Mouse (Mus musculus) liver, embryonic 16.5 days (tissue): Measurements from ENCODE around the gene Inca1. TPM values are rescaled to one million over a fixed set of nuclear protein-coding genes. Genes with fewer than 3 reads are reported as not detected.
A peak's percentile ranks its signal among the peaks of the same experiment; 100 is the strongest.

Experiments used
- ATAC-seq: fragments of 200-750 bp; cut with Nextera tagmentation; 2 replicates; pipeline ENCODE4 v1.8.0; 2017; ENCODE audit warnings: low read depth, mild to moderate bottlenecking, moderate number of reproducible peaks, moderate library complexity
- H3K27ac ChIP-seq: fragments of 300-500 bp; sonication (generic); 2 replicates; pipeline ENCODE4 v1.5.1; 2014; ENCODE audit warnings: mild to moderate bottlenecking, low read length
- H3K27me3 ChIP-seq: fragments of 300-500 bp; sonication (generic); 2 replicates; pipeline ENCODE4 v1.6.1; 2014; ENCODE audit warnings: low read depth, low read length, mixed read lengths; ENCODE audit not compliant: control insufficient read depth, insufficient read depth
- H3K36me3 ChIP-seq: fragments of 300-500 bp; sonication (generic); 2 replicates; pipeline ENCODE4 v1.6.1; 2014; ENCODE audit warnings: mild to moderate bottlenecking; ENCODE audit not compliant: control insufficient read depth, insufficient read depth
- H3K4me1 ChIP-seq: fragments of 300-500 bp; sonication (generic); 2 replicates; pipeline ENCODE4 v1.6.1; 2014; ENCODE audit warnings: low read depth, low read length, mixed read lengths; ENCODE audit not compliant: control insufficient read depth
- H3K4me2 ChIP-seq: fragments of 300-500 bp; sonication (generic); 2 replicates; pipeline ENCODE4 v1.6.1; 2014; ENCODE audit warnings: low read depth, low read length, mixed read lengths
- H3K4me3 ChIP-seq: fragments of 300-500 bp; sonication (generic); 2 replicates; pipeline ENCODE4 v1.5.1; 2014; ENCODE audit warnings: low read depth, mild to moderate bottlenecking, low read length
- H3K9ac ChIP-seq: fragments of 300-500 bp; sonication (generic); 2 replicates; pipeline ENCODE4 v1.6.1; 2014; ENCODE audit warnings: low read depth, low read length
- H3K9me3 ChIP-seq: fragments of 300-500 bp; sonication (generic); replicated peaks from 2 replicates; pipeline ENCODE4 v1.6.1; 2016; ENCODE audit warnings: low read length; ENCODE audit not compliant: control insufficient read depth
- WGBS: fragments of 180-500 bp; shearing (Covaris S2); extraction: QIAGEN DNeasy Blood & Tissue Kit; methylation state at CpG from one replicate; pipeline ENCODE4 v1.1.7; 2014; ENCODE audit not compliant: insufficient replicate concordance; 5-methylcytosine and 5-hydroxymethylcytosine counted together
- polyA plus RNA-seq: library from polyadenylated mRNA; unstranded; fragments of >200 nt; fragmentation: Nextera tagmentation; extraction: Ambion mirVana; gene quantifications from 2 replicates; pipeline ENCODE4 v1.2.1, GENCODE M21; 2015

Inca1 gene
- polyA plus RNA-seq, 1 experiment from 2014 or later: 1.1 TPM

DNA sequence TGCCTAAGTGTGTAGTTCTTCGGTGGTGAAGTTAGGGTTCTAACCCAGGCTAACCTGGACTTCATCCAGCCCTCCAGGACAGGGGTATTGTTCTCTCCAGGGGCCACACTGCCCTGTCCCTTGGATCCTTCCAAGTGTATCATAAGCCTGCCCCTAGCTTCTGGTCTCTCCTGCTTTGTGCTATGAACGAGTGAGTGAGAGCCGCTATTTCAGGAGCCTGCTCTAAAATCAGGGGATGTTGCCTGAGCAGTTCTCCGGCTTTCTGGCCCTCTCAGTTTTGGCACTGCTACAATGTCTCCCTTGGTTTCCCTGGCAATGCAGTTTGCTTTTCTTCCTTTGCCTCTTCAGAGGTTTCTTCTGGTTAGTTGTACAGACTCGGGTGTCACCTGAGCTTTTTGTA, 31.2 kb upstream of the Inca1 start:
- Histone ChIP-seq H3K36me3 (0 out of 2 replicates have a peak, but pooled peaks cover 3% of the 10 kb centered on the region), H3K9ac (no peak overlapping the region), H3K4me1 (peaks cover 2% of the 10 kb centered on the region), H3K27me3 (no peaks in the 10 kb centered on the region), H3K4me3 (no peak overlapping the region), H3K27ac (no peak overlapping the region), H3K9me3 (no peaks in the 10 kb centered on the region), H3K4me2 (no peak overlapping the region)
- ATAC-seq: no peak
- 51% methylated on average over 5 of the region's 5 CpGs for WGBS

DNA sequence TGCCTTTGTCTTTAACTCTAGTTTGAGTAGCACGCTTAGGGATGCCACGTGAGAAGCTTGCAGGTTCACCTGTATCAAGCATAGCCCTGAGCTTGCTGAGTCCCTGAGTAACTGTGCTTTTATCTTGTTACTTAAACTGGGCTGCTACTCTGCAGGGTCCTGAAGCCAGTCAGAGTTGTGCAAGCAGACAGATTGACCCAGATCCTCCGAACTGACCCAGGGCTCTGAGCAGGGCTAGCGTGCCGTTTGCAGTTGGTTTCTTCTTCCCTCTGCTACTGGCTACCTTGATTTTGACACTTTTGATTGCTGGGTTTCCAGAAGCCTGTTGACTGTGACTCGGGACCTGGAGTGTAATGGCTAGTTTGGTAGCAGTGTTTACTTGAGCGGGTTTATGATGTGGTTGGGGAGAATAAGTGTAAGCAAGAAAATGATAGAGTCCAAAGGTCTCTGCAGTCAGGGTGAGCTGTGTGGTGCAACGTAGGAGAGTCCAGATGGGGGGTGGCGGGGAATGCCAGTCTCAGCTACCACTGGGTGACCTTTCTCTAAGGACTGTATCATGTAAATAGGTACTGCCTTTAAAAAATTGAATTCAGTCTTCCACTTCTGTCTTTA, 30.6 kb upstream of the Inca1 start:
- Histone ChIP-seq H3K9me3 (no peaks in the 10 kb centered on the region), H3K9ac (no peak overlapping the region), H3K27me3 (no peaks in the 10 kb centered on the region), H3K4me3 (no peak overlapping the region), H3K27ac (peak overlapping the region; percentile 2; the same call in 1 of the 2 replicates), H3K4me2 (no peak overlapping the region), H3K36me3 (0 out of 2 replicates have a peak, but pooled peaks cover 3% of the 10 kb centered on the region), H3K4me1 (peaks cover 2% of the 10 kb centered on the region)
- WGBS: 53% methylated on average over 9 of the region's 9 CpGs
- ATAC-seq: peak; percentile 71

DNA sequence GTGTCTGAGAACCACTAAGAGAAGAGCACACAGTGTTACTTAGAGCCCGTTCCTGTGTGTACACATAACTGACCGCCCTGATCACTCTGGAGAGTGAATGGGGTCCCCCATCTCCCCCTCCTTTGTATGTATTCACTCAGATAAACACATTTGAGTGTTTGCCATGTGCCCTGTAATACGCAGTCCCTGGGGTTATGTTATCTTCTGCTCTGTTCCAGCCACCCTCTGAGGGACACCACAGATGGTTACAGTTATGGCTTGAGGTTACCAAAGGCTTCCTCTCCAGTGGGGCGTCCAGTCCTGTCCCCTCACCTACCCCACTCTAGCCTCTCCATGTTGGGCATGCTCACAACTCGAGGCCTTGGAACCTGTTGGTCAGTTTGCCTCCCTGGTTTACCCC, 27.4 kb upstream of the Inca1 start:
- Histone ChIP-seq H3K4me2 (no peak overlapping the region), H3K9me3 (no peaks in the 10 kb centered on the region), H3K4me3 (no peak overlapping the region), H3K27ac (no peak overlapping the region), H3K4me1 (no peaks in the 10 kb centered on the region), H3K27me3 (no peaks in the 10 kb centered on the region), H3K36me3 (peaks cover 3% of the 10 kb centered on the region), H3K9ac (no peak overlapping the region)
- ATAC-seq: no peak
- 36% methylated on average over 5 of the region's 5 CpGs for WGBS

GRCm38 (mm10) chr11:70726585-70726984, 26.6 kb upstream of the Inca1 start:
- no peak for ATAC-seq
- H3K4me3 ChIP-seq: no peak overlapping the region
- no peak overlapping the region for H3K9ac ChIP-seq
- H3K36me3 ChIP-seq: peaks cover 3% of the 10 kb centered on the region
- H3K9me3 ChIP-seq: no peaks in the 10 kb centered on the region
- 64% methylated on average over 2 of the region's 2 CpGs for WGBS
- H3K27me3 ChIP-seq: no peaks in the 10 kb centered on the region
- no peak overlapping the region for H3K27ac ChIP-seq
- no peaks in the 10 kb centered on the region for H3K4me1 ChIP-seq
- H3K4me2 ChIP-seq: no peak overlapping the region

GRCm38 (mm10) chr11:70724706-70725105, 24.8 kb upstream of the Inca1 start:
- Histone ChIP-seq H3K27ac (no peak overlapping the region), H3K27me3 (no peaks in the 10 kb centered on the region), H3K9me3 (no peaks in the 10 kb centered on the region), H3K4me1 (no peaks in the 10 kb centered on the region), H3K4me3 (no peak overlapping the region), H3K9ac (no peak overlapping the region), H3K4me2 (no peak overlapping the region), H3K36me3 (peaks cover 3% of the 10 kb centered on the region)
- ATAC-seq: no peak
- WGBS: 69% methylated on average over 9 of the region's 9 CpGs

DNA sequence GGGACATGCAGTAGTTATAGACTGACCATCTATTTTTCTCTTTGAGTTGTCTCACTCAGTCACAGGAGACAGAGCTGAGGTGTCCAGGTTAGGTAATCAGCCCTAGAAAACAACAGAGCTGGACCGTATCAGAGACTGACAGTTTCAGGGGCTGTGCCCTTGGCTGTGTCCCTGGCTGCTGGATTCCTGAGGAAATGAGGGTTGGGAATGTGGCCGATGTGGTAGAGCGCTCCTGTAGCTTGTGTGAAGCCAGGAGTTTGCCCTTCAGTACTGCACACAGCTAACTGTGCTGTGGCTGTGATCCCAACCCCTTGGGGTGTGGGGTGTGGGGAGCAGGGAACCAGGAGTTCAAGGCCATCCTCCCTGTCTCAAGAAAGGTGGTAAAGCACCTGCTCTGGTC, 21.1 kb upstream of the Inca1 start:
- H3K4me3 ChIP-seq: no peak overlapping the region
- H3K4me2 ChIP-seq: no peak overlapping the region
- no peaks in the 10 kb centered on the region for H3K9me3 ChIP-seq
- H3K27me3 ChIP-seq: no peaks in the 10 kb centered on the region; the same call in 1 of the 2 replicates
- 81% methylated on average over 3 of the region's 3 CpGs for WGBS
- no peak for ATAC-seq
- no peaks in the 10 kb centered on the region; the same call in none of the 2 replicates for H3K36me3 ChIP-seq
- H3K4me1 ChIP-seq: no peaks in the 10 kb centered on the region
- H3K9ac ChIP-seq: no peak overlapping the region
- no peak overlapping the region for H3K27ac ChIP-seq

- H3K27me3 ChIP-seq: no peaks in the 10 kb centered on the region; the same call in 1 of the 2 replicates
- H3K4me1 ChIP-seq: no peaks in the 10 kb centered on the region
- H3K4me3 ChIP-seq: no peak overlapping the region
- no peak overlapping the region for H3K27ac ChIP-seq
- 26% methylated on average over 3 of the region's 3 CpGs for WGBS
- ATAC-seq: no peak
- no peak overlapping the region for H3K9ac ChIP-seq
- H3K9me3 ChIP-seq: no peaks in the 10 kb centered on the region
- no peaks in the 10 kb centered on the region; the same call in none of the 2 replicates for H3K36me3 ChIP-seq
- H3K4me2 ChIP-seq: no peak overlapping the region
Measured at GRCm38 (mm10) chr11:70720567-70720966, 20.6 kb upstream of the Inca1 start.

- H3K27me3 ChIP-seq: no peaks in the 10 kb centered on the region; the same call in 1 of the 2 replicates
- H3K9me3 ChIP-seq: no peaks in the 10 kb centered on the region
- no peaks in the 10 kb centered on the region for H3K4me1 ChIP-seq
- no peak overlapping the region for H3K4me3 ChIP-seq
- no peak overlapping the region for H3K9ac ChIP-seq
- H3K4me2 ChIP-seq: no peak overlapping the region
- no peak overlapping the region for H3K27ac ChIP-seq
- ATAC-seq: no peak
- WGBS: 53% methylated on average over 5 of the region's 5 CpGs
- H3K36me3 ChIP-seq: no peaks in the 10 kb centered on the region; the same call in 1 of the 2 replicates
Measured at GRCm38 (mm10) chr11:70718481-70718880, 18.5 kb upstream of the Inca1 start.

DNA sequence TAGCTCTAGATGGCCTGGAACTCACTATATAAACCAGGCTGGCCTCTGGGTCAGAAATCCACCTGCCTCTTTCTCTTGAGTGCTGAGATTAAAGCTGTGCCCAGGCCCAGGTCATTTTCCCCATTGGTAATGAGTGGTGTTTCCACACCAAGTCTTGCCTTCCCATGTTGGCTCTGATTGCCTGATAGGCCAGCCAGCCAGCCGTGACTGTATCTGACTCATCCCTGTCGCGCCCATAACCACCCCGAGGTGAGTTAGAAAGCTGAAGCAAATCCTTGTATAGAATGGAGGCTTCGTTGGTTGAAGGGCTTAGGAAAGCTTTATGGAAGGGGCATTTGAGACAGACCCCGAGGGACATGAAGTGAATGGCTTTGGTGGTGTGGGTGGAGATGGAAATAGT, 15.9 kb upstream of the Inca1 start:
- no peak overlapping the region for H3K9ac ChIP-seq
- WGBS: 63% methylated on average over 6 of the region's 6 CpGs
- no peaks in the 10 kb centered on the region; the same call in 1 of the 2 replicates for H3K27me3 ChIP-seq
- H3K4me2 ChIP-seq: no peak overlapping the region
- H3K36me3 ChIP-seq: no peaks in the 10 kb centered on the region; the same call in 1 of the 2 replicates
- no peaks in the 10 kb centered on the region for H3K4me1 ChIP-seq
- H3K27ac ChIP-seq: no peak overlapping the region
- H3K9me3 ChIP-seq: no peaks in the 10 kb centered on the region
- no peak for ATAC-seq
- H3K4me3 ChIP-seq: no peak overlapping the region
